Mouse (Mus musculus): Measurements from ENCODE around the gene Elavl1. TPM values are rescaled to one million over a fixed set of nuclear protein-coding genes. Genes with fewer than 3 reads are reported as not detected.

Elavl1 gene
- total and polyA plus RNA-seq, 3 experiments, result 55.8 to 112 (median 76.4) TPM

DNA sequence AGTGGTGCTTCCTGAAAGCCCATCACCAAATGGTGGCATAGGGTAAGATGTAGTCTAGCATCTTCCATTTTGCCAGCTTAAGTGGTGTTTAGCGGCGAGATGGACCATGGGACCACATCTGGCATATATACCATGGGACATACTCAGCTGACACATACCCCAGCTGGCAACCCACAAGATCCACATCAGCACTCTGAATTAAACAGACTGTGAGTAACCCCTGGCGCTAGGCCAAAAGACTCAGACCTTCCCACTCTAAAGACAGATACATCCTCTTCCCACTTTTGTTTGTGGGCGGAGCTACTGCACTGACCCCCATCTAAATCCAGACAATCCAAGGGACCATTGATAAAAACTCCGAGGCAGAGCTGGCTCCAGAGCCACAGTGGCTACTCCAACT lies 3.8 kb upstream of the Elavl1 start:
- no peak for DNase-seq (ENCODE audit: extremely low read depth)
- Histone ChIP-seq H3K4me3 (replicated peaks in 1 of 3; ENCODE audit: low read depth in 2 of 3, low read length in 2 of 3, poor library complexity in 1 of 3) (no peak overlapping the region), H3K27ac (ENCODE audit: insufficient read depth, low read depth) (no peak overlapping the region), H3K36me3 (replicated peaks in 1 of 2; ENCODE audit: control insufficient read depth in 1 of 2, insufficient read depth in 1 of 2, low read length in 1 of 2) (peaks cover 38 to 69% of the 10 kb centered on the region in 2 experiments), H3K27me3 (replicated peaks) (no peaks in the 10 kb centered on the region), H3K79me2 (replicated peaks; ENCODE audit: control insufficient read depth, extremely low read depth, insufficient read depth, poor library complexity, severe bottlenecking) (peaks cover 16% of the 10 kb centered on the region), H3K4me2 (ENCODE audit: insufficient read depth, low read depth, poor library complexity, severe bottlenecking) (no peak overlapping the region), H3K4me1 (ENCODE audit: control insufficient read depth in 1 of 2, insufficient read depth in 2 of 2) (peaks cover 0 to 8% of the 10 kb centered on the region in 2 experiments; a peak in 2 of 4 replicates), H3K9ac (ENCODE audit: insufficient read depth, low read depth) (no peak overlapping the region), H3K9me3 (replicated peaks; ENCODE audit: low read length) (no peaks in the 10 kb centered on the region)
- in situ Hi-C loops (cut with MboI; ENCODE audit: low pct_ligation_motif_present, low pct_unique_long_range_greater_than_20kb, low sequenced_read_pairs), result no loop called here
- TF ChIP-seq MAFK (IDR thresholded peaks at IDR 0.05; ENCODE audit: insufficient replicate concordance, low read length) (no peak), ZNF384 (IDR thresholded peaks at IDR 0.05; ENCODE audit: low read depth, low read length) (no peak)
- dilution Hi-C loops (cut with MboI; ENCODE audit: extremely low pct_ligation_motif_present, extremely low pct_unique_long_range_greater_than_20kb, low sequenced_read_pairs), result no loop called here

DNA sequence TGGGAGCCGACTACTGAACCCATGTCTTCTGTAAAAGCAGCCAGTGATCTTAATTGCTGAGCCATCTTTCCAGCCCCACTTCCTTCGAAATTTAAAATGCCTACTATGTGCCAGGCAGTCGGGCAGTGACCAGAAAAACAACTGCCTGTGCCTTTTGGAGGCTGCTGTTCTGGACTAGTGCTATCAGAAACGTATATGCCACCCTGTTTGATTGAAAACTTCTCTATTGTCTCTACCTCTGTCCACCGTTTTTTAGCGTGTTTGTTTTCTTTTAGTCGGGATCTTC lies 481 bp upstream of the Elavl1 start:
- H3K27me3 ChIP-seq (replicated peaks), result no peaks in the 10 kb centered on the region
- dilution Hi-C loops (cut with MboI; ENCODE audit: extremely low pct_ligation_motif_present, extremely low pct_unique_long_range_greater_than_20kb, low sequenced_read_pairs) (no loop called here), in situ Hi-C loops (cut with MboI; ENCODE audit: low pct_ligation_motif_present, low pct_unique_long_range_greater_than_20kb, low sequenced_read_pairs) (no loop called here)
- no peak for DNase-seq (ENCODE audit: extremely low read depth)
- peak overlapping the region; percentile 92 for H3K4me2 ChIP-seq (ENCODE audit: insufficient read depth, low read depth, poor library complexity, severe bottlenecking)
- H3K4me1 ChIP-seq (ENCODE audit: control insufficient read depth in 1 of 2, insufficient read depth in 2 of 2), result peaks cover 2 to 34% of the 10 kb centered on the region in 2 experiments
- H3K9me3 ChIP-seq (replicated peaks; ENCODE audit: low read length), result no peaks in the 10 kb centered on the region
- peaks cover 49% of the 10 kb centered on the region for H3K79me2 ChIP-seq (replicated peaks; ENCODE audit: control insufficient read depth, extremely low read depth, insufficient read depth, poor library complexity, severe bottlenecking)
- no peak overlapping the region for H3K27ac ChIP-seq (ENCODE audit: insufficient read depth, low read depth)
- H3K9ac ChIP-seq (ENCODE audit: insufficient read depth, low read depth), result peak overlapping the region; percentile 59
- TF ChIP-seq ZKSCAN1 (IDR thresholded peaks at IDR 0.05; ENCODE audit: borderline replicate concordance, low read depth, low read length) (peak; percentile 87), MAX (IDR thresholded peaks at IDR 0.05; ENCODE audit: low read length) (no peak), MAFK (IDR thresholded peaks at IDR 0.05; ENCODE audit: insufficient replicate concordance, low read length) (no peak)
- peaks cover 34 to 59% of the 10 kb centered on the region in 2 experiments for H3K36me3 ChIP-seq (replicated peaks in 1 of 2; ENCODE audit: control insufficient read depth in 1 of 2, insufficient read depth in 1 of 2, low read length in 1 of 2)
- H3K4me3 ChIP-seq (replicated peaks in 1 of 3; ENCODE audit: low read depth in 2 of 3, low read length in 2 of 3, poor library complexity in 1 of 3), result peak overlapping the region; percentile 88 to 94 (median 91)

DNA sequence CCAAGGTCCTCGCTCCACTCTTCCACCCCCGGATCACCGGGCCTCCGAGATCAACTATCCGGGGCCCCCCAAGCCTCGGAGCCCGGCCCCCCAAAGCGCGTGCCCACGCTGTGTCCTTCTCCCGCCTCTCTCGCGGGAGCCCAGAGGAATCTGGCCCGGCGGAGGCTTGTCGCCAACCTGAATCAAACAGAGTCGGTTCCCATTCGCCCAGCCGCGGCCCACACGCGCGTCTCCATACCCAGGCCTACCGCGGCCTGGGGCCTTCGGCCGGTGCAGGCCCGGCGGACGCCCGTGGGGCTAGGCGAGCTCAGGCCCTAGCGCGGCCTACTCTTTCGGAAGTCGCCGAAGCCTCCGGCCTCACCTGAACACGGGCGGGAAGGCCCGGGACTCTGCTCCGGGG lies 688 bp downstream of the Elavl1 start:
- no peak for DNase-seq (ENCODE audit: extremely low read depth)
- no peak for TF ChIP-seq IRF4 (IDR thresholded peaks at IDR 0.05; ENCODE audit: low read depth, low read length)
- 0 out of 2 replicates have a peak, but pooled peaks have one; percentile 7 for TF ChIP-seq SIN3A (IDR thresholded peaks at IDR 0.05; ENCODE audit: low read length)
- peak; percentile 1; the same call in 1 of the 2 replicates for TF ChIP-seq HCFC1 (IDR thresholded peaks at IDR 0.05; ENCODE audit: low read depth, low read length)
- TF ChIP-seq ZMIZ1 (IDR thresholded peaks at IDR 0.05; ENCODE audit: low read depth, low read length), result no peak
- TF ChIP-seq GABPA (IDR thresholded peaks at IDR 0.05; ENCODE audit: insufficient replicate concordance, low read depth, low read length), result no peak
- no peak for TF ChIP-seq MYC (IDR thresholded peaks at IDR 0.05; ENCODE audit: low read depth, low read length)
- TF ChIP-seq JUND (conservative IDR thresholded peaks at IDR 0.05; ENCODE audit: low read depth, low read length), result no peak
- no peak for TF ChIP-seq ZKSCAN1 (IDR thresholded peaks at IDR 0.05; ENCODE audit: borderline replicate concordance, low read depth, low read length)
- no peak for TF ChIP-seq BHLHE40 (IDR thresholded peaks at IDR 0.05; ENCODE audit: low read depth, low read length)
- no peak for TF ChIP-seq SMC3 (IDR thresholded peaks at IDR 0.05; ENCODE audit: low read depth, low read length)
- TF ChIP-seq USF1 (IDR thresholded peaks at IDR 0.05; ENCODE audit: low read depth, low read length), result no peak
- TF ChIP-seq MAZ (IDR thresholded peaks at IDR 0.05; ENCODE audit: low read depth, low read length), result no peak; the same call in 1 of the 2 replicates
- no peak for TF ChIP-seq RAD21 (IDR thresholded peaks at IDR 0.05; ENCODE audit: low read depth, low read length)
- TF ChIP-seq MAX (IDR thresholded peaks at IDR 0.05; ENCODE audit: low read length), result peak; percentile 52; the same call in 1 of the 2 replicates
- TF ChIP-seq ETS1 (conservative IDR thresholded peaks at IDR 0.05; ENCODE audit: low read depth, low read length), result no peak
- peak; percentile 93 for TF ChIP-seq UBTF (IDR thresholded peaks at IDR 0.05; ENCODE audit: low read depth, low read length)
- peak; percentile 74 for TF ChIP-seq MXI1 (IDR thresholded peaks at IDR 0.05; ENCODE audit: low read depth, low read length)
- no peak for TF ChIP-seq ZNF384 (IDR thresholded peaks at IDR 0.05; ENCODE audit: low read depth, low read length)
- TF ChIP-seq PAX5 (IDR thresholded peaks at IDR 0.05; ENCODE audit: low read length), result no peak
- TF ChIP-seq CHD1 (IDR thresholded peaks at IDR 0.05; ENCODE audit: low read depth, low read length), result no peak
- TF ChIP-seq KAT2A (IDR thresholded peaks at IDR 0.05; ENCODE audit: insufficient replicate concordance, low read length), result 0 out of 2 replicates have a peak, but pooled peaks have one; percentile 37
- Histone ChIP-seq H3K4me2 (ENCODE audit: insufficient read depth, low read depth, poor library complexity, severe bottlenecking) (peak overlapping the region; percentile 87; the same call in 1 of the 2 replicates), H3K4me1 (ENCODE audit: control insufficient read depth in 1 of 2, insufficient read depth in 2 of 2) (peaks cover 2 to 46% of the 10 kb centered on the region in 2 experiments), H3K79me2 (replicated peaks; ENCODE audit: control insufficient read depth, extremely low read depth, insufficient read depth, poor library complexity, severe bottlenecking) (peaks cover 61% of the 10 kb centered on the region), H3K27me3 (replicated peaks) (no peaks in the 10 kb centered on the region), H3K27ac (ENCODE audit: insufficient read depth, low read depth) (peak overlapping the region; percentile 26), H3K9ac (ENCODE audit: insufficient read depth, low read depth) (peak overlapping the region; percentile 99), H3K4me3 (replicated peaks in 1 of 3; ENCODE audit: low read depth in 2 of 3, low read length in 2 of 3, poor library complexity in 1 of 3) (peak overlapping the region; percentile 80 to 91 (median 88)), H3K36me3 (replicated peaks in 1 of 2; ENCODE audit: control insufficient read depth in 1 of 2, insufficient read depth in 1 of 2, low read length in 1 of 2) (peaks cover 40 to 60% of the 10 kb centered on the region in 2 experiments), H3K9me3 (replicated peaks; ENCODE audit: low read length) (no peaks in the 10 kb centered on the region)
- dilution Hi-C loops (cut with MboI; ENCODE audit: extremely low pct_ligation_motif_present, extremely low pct_unique_long_range_greater_than_20kb, low sequenced_read_pairs) (no loop called here), in situ Hi-C loops (cut with MboI; ENCODE audit: low pct_ligation_motif_present, low pct_unique_long_range_greater_than_20kb, low sequenced_read_pairs) (no loop called here)

Measured in CH12.LX (cell line).